Mouse (Mus musculus): ENCODE data around the gene Dolpp1. TPM values are rescaled to one million over a fixed set of nuclear protein-coding genes. Genes with fewer than 3 reads are reported as not detected.

Dolpp1 gene
- polyA plus RNA-seq (2015; fragmentation: Nextera tagmentation; extraction: Ambion mirVana), result 53.0 and 56.7 TPM in 2 replicates

- H3K4me3 ChIP-seq, result peak within 1 kb of the TSS; percentile 71
- peak within 1 kb of the TSS; percentile 85 for H3K9ac ChIP-seq
- ATAC-seq, result peak; percentile 99
- H3K27ac ChIP-seq, result peak within 1 kb of the TSS; percentile 91
- peaks cover 22% of the 10 kb centered on the region for H3K4me1 ChIP-seq
- WGBS, result 0% methylated on average over 39 of the region's 40 CpGs
- H3K27me3 ChIP-seq, result no peaks in the 10 kb centered on the region
- H3K9me3 ChIP-seq (replicated peaks), result no peaks in the 10 kb centered on the region
- peak within 1 kb of the TSS; percentile 98 for H3K4me2 ChIP-seq
- H3K36me3 ChIP-seq (ENCODE audit: poor library complexity, severe bottlenecking), result peaks cover 27% of the 10 kb centered on the region
Observed at GRCm38 (mm10) chr2:30392114-30392576, at the start of gene Dolpp1. TSS of gene Dolpp1 (plus strand) at chr2:30392254.

GRCm38 (mm10) chr2:30342544-30342943, 49.5 kb upstream of the Dolpp1 start:
- H3K9me3 ChIP-seq (replicated peaks), result no peaks in the 10 kb centered on the region
- H3K27ac ChIP-seq, result no peak overlapping the region
- peaks cover 98% of the 10 kb centered on the region for H3K36me3 ChIP-seq (ENCODE audit: poor library complexity, severe bottlenecking)
- WGBS, result 89% methylated on average over 7 of the region's 7 CpGs
- ATAC-seq, result no peak
- H3K9ac ChIP-seq, result no peak overlapping the region
- no peak overlapping the region for H3K4me3 ChIP-seq
- no peaks in the 10 kb centered on the region for H3K4me1 ChIP-seq
- no peak overlapping the region for H3K4me2 ChIP-seq
- H3K27me3 ChIP-seq, result no peaks in the 10 kb centered on the region

- Histone ChIP-seq H3K4me3 (no peak overlapping the region), H3K4me2 (no peak overlapping the region), H3K9ac (no peak overlapping the region), H3K27me3 (no peaks in the 10 kb centered on the region), H3K36me3 (ENCODE audit: poor library complexity, severe bottlenecking) (peaks cover 100% of the 10 kb centered on the region), H3K9me3 (replicated peaks) (no peaks in the 10 kb centered on the region), H3K4me1 (no peaks in the 10 kb centered on the region), H3K27ac (no peak overlapping the region)
- WGBS, result 65% methylated on average over 14 of the region's 14 CpGs
- no peak for ATAC-seq
Observed at GRCm38 (mm10) chr2:30343601-30344137, 48.4 kb upstream of the Dolpp1 start.

- H3K9me3 ChIP-seq (replicated peaks), result no peaks in the 10 kb centered on the region
- no peaks in the 10 kb centered on the region for H3K27me3 ChIP-seq
- H3K4me1 ChIP-seq, result no peaks in the 10 kb centered on the region
- no peak overlapping the region for H3K27ac ChIP-seq
- peaks cover 98% of the 10 kb centered on the region for H3K36me3 ChIP-seq (ENCODE audit: poor library complexity, severe bottlenecking)
- no peak overlapping the region for H3K9ac ChIP-seq
- ATAC-seq, result no peak
- H3K4me2 ChIP-seq, result no peak overlapping the region
- 90% methylated on average over 7 of the region's 7 CpGs for WGBS
- no peak overlapping the region for H3K4me3 ChIP-seq
Observed at GRCm38 (mm10) chr2:30345971-30346676, 45.9 kb upstream of the Dolpp1 start.

GRCm38 (mm10) chr2:30349196-30349595, 42.9 kb upstream of the Dolpp1 start:
- Histone ChIP-seq H3K27me3 (no peaks in the 10 kb centered on the region), H3K36me3 (ENCODE audit: poor library complexity, severe bottlenecking) (peaks cover 86% of the 10 kb centered on the region), H3K27ac (no peak overlapping the region), H3K9ac (no peak overlapping the region), H3K4me2 (no peak overlapping the region), H3K4me1 (no peaks in the 10 kb centered on the region), H3K9me3 (replicated peaks) (no peaks in the 10 kb centered on the region), H3K4me3 (no peak overlapping the region)
- ATAC-seq, result no peak
- WGBS, result 86% methylated on average over 6 of the region's 6 CpGs

- H3K9me3 ChIP-seq (replicated peaks), result no peaks in the 10 kb centered on the region
- no peaks in the 10 kb centered on the region for H3K27me3 ChIP-seq
- no peaks in the 10 kb centered on the region for H3K4me1 ChIP-seq
- peaks cover 77% of the 10 kb centered on the region for H3K36me3 ChIP-seq (ENCODE audit: poor library complexity, severe bottlenecking)
- no peak overlapping the region for H3K9ac ChIP-seq
- no peak overlapping the region for H3K27ac ChIP-seq
- H3K4me2 ChIP-seq, result no peak overlapping the region
- H3K4me3 ChIP-seq, result no peak overlapping the region
- ATAC-seq, result no peak
- WGBS, result 90% methylated on average over 2 of the region's 2 CpGs
Observed at GRCm38 (mm10) chr2:30351149-30351548, 40.9 kb upstream of the Dolpp1 start.

GRCm38 (mm10) chr2:30355861-30356260, 36.2 kb upstream of the Dolpp1 start:
- Histone ChIP-seq H3K9ac (no peak overlapping the region), H3K36me3 (ENCODE audit: poor library complexity, severe bottlenecking) (peaks cover 30% of the 10 kb centered on the region), H3K4me3 (no peak overlapping the region), H3K27ac (no peak overlapping the region), H3K9me3 (replicated peaks) (no peaks in the 10 kb centered on the region), H3K27me3 (no peaks in the 10 kb centered on the region), H3K4me2 (no peak overlapping the region), H3K4me1 (peaks cover 24% of the 10 kb centered on the region)
- ATAC-seq, result no peak
- 62% methylated on average over 4 of the region's 4 CpGs for WGBS

- no peak overlapping the region for H3K9ac ChIP-seq
Observed at GRCm38 (mm10) chr2:30356266-30356665, 35.8 kb upstream of the Dolpp1 start.

GRCm38 (mm10) chr2:30356906-30357305, 35.1 kb upstream of the Dolpp1 start:
- 76% methylated on average over 9 of the region's 9 CpGs for WGBS
- H3K9me3 ChIP-seq (replicated peaks), result no peaks in the 10 kb centered on the region
- H3K36me3 ChIP-seq (ENCODE audit: poor library complexity, severe bottlenecking), result peaks cover 30% of the 10 kb centered on the region
- H3K4me2 ChIP-seq, result no peak overlapping the region
- peaks cover 24% of the 10 kb centered on the region for H3K4me1 ChIP-seq
- H3K9ac ChIP-seq, result 0 out of 2 replicates have a peak overlapping the region, but pooled peaks have one; percentile 83
- H3K4me3 ChIP-seq, result no peak overlapping the region
- H3K27me3 ChIP-seq, result no peaks in the 10 kb centered on the region
- no peak overlapping the region for H3K27ac ChIP-seq
- ATAC-seq, result no peak

More at GRCm38 (mm10) chr2:30356266-30356665, 35.8 kb upstream of the Dolpp1 start:
- H3K27me3 ChIP-seq, result no peaks in the 10 kb centered on the region
- H3K4me2 ChIP-seq, result no peak overlapping the region
- peaks cover 30% of the 10 kb centered on the region for H3K36me3 ChIP-seq (ENCODE audit: poor library complexity, severe bottlenecking)
- no peak overlapping the region for H3K4me3 ChIP-seq
- ATAC-seq, result no peak
- WGBS, result 61% methylated on average over 4 of the region's 4 CpGs
- peaks cover 24% of the 10 kb centered on the region for H3K4me1 ChIP-seq
- no peak overlapping the region for H3K27ac ChIP-seq
- no peaks in the 10 kb centered on the region for H3K9me3 ChIP-seq (replicated peaks)

- no peak for ATAC-seq
- Histone ChIP-seq H3K4me2 (peak overlapping the region; percentile 82), H3K4me1 (peaks cover 24% of the 10 kb centered on the region), H3K9me3 (replicated peaks) (no peaks in the 10 kb centered on the region), H3K4me3 (peak overlapping the region; percentile 58), H3K9ac (peak overlapping the region; percentile 83), H3K36me3 (ENCODE audit: poor library complexity, severe bottlenecking) (peaks cover 23% of the 10 kb centered on the region), H3K27me3 (no peaks in the 10 kb centered on the region), H3K27ac (no peak overlapping the region)
- 64% methylated on average over 8 of the region's 8 CpGs for WGBS
Observed at GRCm38 (mm10) chr2:30357552-30358510, 34.2 kb upstream of the Dolpp1 start.

GRCm38 (mm10) chr2:30358533-30359531, 33.2 kb upstream of the Dolpp1 start, which contains the start of gene Sh3glb2:
TSS of gene Sh3glb2 (minus strand) at chr2:30359337.
- peak within 1 kb of the TSS; percentile 83 for H3K9ac ChIP-seq
- peak within 1 kb of the TSS; percentile 49 for H3K27ac ChIP-seq
- H3K9me3 ChIP-seq (replicated peaks), result no peaks in the 10 kb centered on the region
- peak within 1 kb of the TSS; percentile 82 for H3K4me2 ChIP-seq
- peak within 1 kb of the TSS; percentile 58 for H3K4me3 ChIP-seq
- no peaks in the 10 kb centered on the region for H3K27me3 ChIP-seq
- ATAC-seq, result peak; percentile 78
- WGBS, result 4% methylated on average over 46 of the region's 73 CpGs
- peaks cover 24% of the 10 kb centered on the region for H3K4me1 ChIP-seq
- peaks cover 14% of the 10 kb centered on the region for H3K36me3 ChIP-seq (ENCODE audit: poor library complexity, severe bottlenecking)
